In genomic region chr11:35270396-35270795, GRCm38 (mm10) we compare ENCODE assay signal across 32 mouse cellular contexts.
A peak's percentile ranks its signal among the peaks of the same experiment; 100 is the strongest.
DNase-seq lines count a peak whose midpoint lies in the region; ATAC-seq and TF ChIP-seq lines count a peak whose summit lies in the region.
"Had no signal": no experiment of that assay in that cellular context is flagged by ENCODE, and none has a peak within 500 bp of the region (broad histone marks: within the 10 kb centered on the region; RNA-seq: fewer than 3 reads in every experiment).

No protein-coding gene starts in this region.

- no peaks in the 10 kb centered on the region for H3K36me3 ChIP-seq in heart, embryonic 13.5 days
- H3K36me3 ChIP-seq in intestine, embryonic 14.5 days (ENCODE audit: control insufficient read depth, insufficient read depth, low read length), result no peaks in the 10 kb centered on the region
- no peaks in the 10 kb centered on the region for H3K36me3 ChIP-seq in intestine, embryonic 16.5 days (ENCODE audit: control insufficient read depth, insufficient read depth, low read length)
- H3K36me3 ChIP-seq: embryonic facial prominence, embryonic 13.5 days; intestine, embryonic 15.5 days; neural tube, embryonic 15.5 days had no signal

- H3K27me3 ChIP-seq in heart, embryonic 13.5 days (replicated peaks), result no peaks in the 10 kb centered on the region
- H3K27me3 ChIP-seq in intestine, embryonic 14.5 days (replicated peaks; ENCODE audit: control insufficient read depth, insufficient read depth, low read length), result no peaks in the 10 kb centered on the region
- no peaks in the 10 kb centered on the region for H3K27me3 ChIP-seq in intestine, embryonic 16.5 days (replicated peaks; ENCODE audit: control insufficient read depth, insufficient read depth, low read length)
- H3K27me3 ChIP-seq: CH12.LX; embryonic facial prominence, embryonic 13.5 days; intestine, embryonic 15.5 days had no signal

- no peaks in the 10 kb centered on the region for H3K9me3 ChIP-seq in heart, embryonic 13.5 days
- no peaks in the 10 kb centered on the region for H3K9me3 ChIP-seq in intestine, embryonic 14.5 days (ENCODE audit: control insufficient read depth, low read length)
- H3K9me3 ChIP-seq in intestine, embryonic 16.5 days (ENCODE audit: control insufficient read depth, low read length), result no peaks in the 10 kb centered on the region
- H3K9me3 ChIP-seq: embryonic facial prominence, embryonic 13.5 days; intestine, embryonic 15.5 days; neural tube, embryonic 15.5 days had no signal

- no peak overlapping the region for H3K4me2 ChIP-seq in heart, embryonic 13.5 days
- no peak overlapping the region for H3K4me2 ChIP-seq in intestine, embryonic 14.5 days (ENCODE audit: low read length)
- H3K4me2 ChIP-seq in intestine, embryonic 16.5 days (ENCODE audit: low read depth, low read length), result no peak overlapping the region
- H3K4me2 ChIP-seq: embryonic facial prominence, embryonic 13.5 days; intestine, embryonic 15.5 days; neural tube, embryonic 15.5 days had no signal

- no peak for DNase-seq in heart, postnatal 10 days
- no peak for DNase-seq in intestine, embryonic 14.5 days (ENCODE audit: low spot score)
- peak; percentile 32 to 58 for DNase-seq in kidney, postnatal 36 days
- DNase-seq in kidney, postnatal 14 days, result no peak
- DNase-seq in spleen, postnatal 14 days (ENCODE audit: low spot score in 2 of 2), result no peak
- DNase-seq: adrenal gland, adult 2 months; B cell, adult 2 months; cerebellum, adult 11-12 months; cerebellum, adult 9-11 months; embryo, embryonic 11 days; gastrocnemius, adult 2 months; gastrocnemius, postnatal 36 days; heart, adult 18-20 months; liver; lung, adult 2 months; lung, postnatal 10 days; midbrain, embryonic 14.5 days; right cerebral cortex, postnatal 25 days; thymus, postnatal 14 days had no signal

- peak overlapping the region; percentile 70 for H3K27ac ChIP-seq in heart, embryonic 13.5 days (replicated peaks)
- H3K27ac ChIP-seq in intestine, embryonic 14.5 days (ENCODE audit: low read depth), result peak overlapping the region; percentile 14; the same call in 1 of the 2 replicates
- no peak overlapping the region for H3K27ac ChIP-seq in intestine, embryonic 16.5 days (ENCODE audit: low read length)
- 0 out of 2 replicates have a peak overlapping the region, but pooled peaks have one; percentile 46 for H3K27ac ChIP-seq in olfactory bulb, adult 2 months (ENCODE audit: insufficient read depth, low read depth, low read length)
- H3K27ac ChIP-seq: embryonic facial prominence, embryonic 13.5 days; gastrocnemius, adult 2 months; intestine, embryonic 15.5 days; kidney, postnatal 0 days; liver, embryonic 14.5 days; macrophage; neural tube, embryonic 15.5 days had no signal

- peak; percentile 9; the same call in 1 of the 2 replicates for ATAC-seq in heart, embryonic 13.5 days (ENCODE audit: extremely low read depth, insufficient number of reproducible peaks, low FRiP score, low TSS enrichment)
- ATAC-seq in intestine, embryonic 14.5 days (replicated peaks; ENCODE audit: low FRiP score, low TSS enrichment, low read depth), result no peak
- ATAC-seq in intestine, embryonic 16.5 days, result no peak
- ATAC-seq: activated CD4-positive, CD25-positive, alpha-beta regulatory T cell, adult 4 months; forebrain, embryonic 16.5 days; hindbrain, embryonic 16.5 days; intestine, embryonic 15.5 days had no signal

- peaks cover 57% of the 10 kb centered on the region for H3K4me1 ChIP-seq in heart, embryonic 13.5 days
- peaks cover 33% of the 10 kb centered on the region; the same call in 1 of the 2 replicates for H3K4me1 ChIP-seq in intestine, embryonic 14.5 days (replicated peaks; ENCODE audit: control insufficient read depth, insufficient read depth, low read length)
- peaks cover 4% of the 10 kb centered on the region; the same call in 1 of the 2 replicates for H3K4me1 ChIP-seq in intestine, embryonic 16.5 days (ENCODE audit: control insufficient read depth, insufficient read depth, low read length)
- H3K4me1 ChIP-seq in olfactory bulb, adult 2 months (ENCODE audit: control insufficient read depth, insufficient read depth, low read length), result peaks cover 21% of the 10 kb centered on the region

- H3K4me3 ChIP-seq in heart, embryonic 13.5 days, result no peak overlapping the region
- H3K4me3 ChIP-seq in intestine, embryonic 14.5 days (ENCODE audit: low read depth, low read length), result no peak overlapping the region
- no peak overlapping the region for H3K4me3 ChIP-seq in intestine, embryonic 16.5 days (ENCODE audit: low read length)
- no peak overlapping the region for H3K4me3 ChIP-seq in olfactory bulb, adult 2 months (ENCODE audit: insufficient read depth, low read depth, low read length)
- H3K4me3 ChIP-seq: embryonic facial prominence, embryonic 13.5 days; gastrocnemius, adult 2 months; intestine, embryonic 15.5 days; neural tube, embryonic 15.5 days had no signal

- intact Hi-C loops in heart, postnatal 10 days (cut with DNase I), result no loop called here

- WGBS in heart, embryonic 13.5 days, result 55% methylated on average over 9 of the region's 9 CpGs
- WGBS in intestine, embryonic 14.5 days, result 81% methylated on average over 9 of the region's 9 CpGs
- 88% methylated on average over 9 of the region's 9 CpGs for WGBS in intestine, embryonic 16.5 days
- WGBS in olfactory bulb, adult 2 months, result 93% methylated on average over 9 of the region's 9 CpGs

- no peak for TF ChIP-seq POLR2A in olfactory bulb, adult 2 months (IDR thresholded peaks at IDR 0.05; ENCODE audit: insufficient read depth, low read depth, low read length)

- H3K9ac ChIP-seq in heart, embryonic 13.5 days, result no peak overlapping the region; the same call in 1 of the 2 replicates
- no peak overlapping the region for H3K9ac ChIP-seq in intestine, embryonic 14.5 days (ENCODE audit: low read length)
- H3K9ac ChIP-seq in intestine, embryonic 16.5 days (ENCODE audit: low read depth, low read length), result no peak overlapping the region
- H3K9ac ChIP-seq: embryonic facial prominence, embryonic 13.5 days; intestine, embryonic 15.5 days; liver, embryonic 14.5 days; neural tube, embryonic 15.5 days had no signal

- TF ChIP-seq CTCF in olfactory bulb, adult 2 months (IDR thresholded peaks at IDR 0.05; ENCODE audit: insufficient read depth, low read depth, low read length), result no peak

Comparison
In these comparisons a context has a peak if more than half of its experiments do, and no peak if none do; other contexts are left out.
1. DNase-seq: peak in kidney, postnatal 36 days (2 of 2); none in heart, postnatal 10 days (0 of 2), intestine, embryonic 14.5 days (single experiment), kidney, postnatal 14 days (single experiment) and spleen, postnatal 14 days (0 of 2).